ENCODE assay signal across 9 mouse cellular contexts in the genomic region with DNA sequence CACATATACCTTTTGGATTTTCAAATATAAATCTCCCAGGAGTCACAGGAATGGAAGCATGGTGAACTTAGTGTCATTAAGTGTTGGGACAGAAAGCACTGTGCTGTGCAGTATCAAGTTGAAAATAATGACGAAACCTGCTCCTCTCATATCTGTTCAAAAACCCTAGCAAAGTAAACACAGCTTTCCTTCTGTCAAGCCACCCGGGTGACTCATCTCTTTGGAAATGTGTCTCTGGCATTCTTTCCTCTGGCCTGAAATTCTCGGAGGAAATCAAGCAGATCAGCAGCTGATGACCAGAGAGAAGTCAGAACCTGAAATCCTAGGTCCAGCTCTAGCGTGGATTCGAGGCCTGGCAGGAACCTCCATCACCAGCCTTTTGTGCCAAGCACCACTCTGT.
DNase-seq lines count a peak whose midpoint lies in the region; ATAC-seq lines count a peak whose summit lies in the region.
"Had no signal": no experiment of that assay in that cellular context is flagged by ENCODE, and none has a peak within 500 bp of the region (broad histone marks: within the 10 kb centered on the region; RNA-seq: fewer than 3 reads in every experiment).

No protein-coding gene starts in this region.

- H3K27me3 ChIP-seq in heart, embryonic 11.5 days (ENCODE audit: control insufficient read depth, insufficient read depth, low read length): no peaks in the 10 kb centered on the region
- H3K27me3 ChIP-seq in liver, embryonic 15.5 days: no peaks in the 10 kb centered on the region
- H3K27me3 ChIP-seq: embryonic facial prominence, embryonic 12.5 days had no signal

- intact Hi-C loops in left cerebral cortex, postnatal 4 days (cut with DNase I): no loop called here

- no peaks in the 10 kb centered on the region for H3K36me3 ChIP-seq in heart, embryonic 11.5 days (ENCODE audit: control insufficient read depth, insufficient read depth, low read length)
- H3K36me3 ChIP-seq in liver, embryonic 15.5 days (replicated peaks): no peaks in the 10 kb centered on the region
- H3K36me3 ChIP-seq: embryonic facial prominence, embryonic 12.5 days had no signal

- no peak overlapping the region for H3K9ac ChIP-seq in heart, embryonic 11.5 days (ENCODE audit: low read depth, low read length)
- H3K9ac ChIP-seq in liver, embryonic 15.5 days: no peak overlapping the region
- H3K9ac ChIP-seq: embryonic facial prominence, embryonic 12.5 days had no signal

- peaks cover 11% of the 10 kb centered on the region; the same call in 1 of the 2 replicates for H3K4me1 ChIP-seq in heart, embryonic 11.5 days (ENCODE audit: control insufficient read depth, insufficient read depth, low read length)
- peaks cover 31% of the 10 kb centered on the region for H3K4me1 ChIP-seq in liver, embryonic 15.5 days (replicated peaks)
- H3K4me1 ChIP-seq: embryonic facial prominence, embryonic 12.5 days had no signal

- no peak overlapping the region for H3K4me3 ChIP-seq in heart, embryonic 11.5 days (ENCODE audit: low read depth, low read length)
- H3K4me3 ChIP-seq in liver, embryonic 15.5 days (replicated peaks): no peak overlapping the region
- H3K4me3 ChIP-seq: embryonic facial prominence, embryonic 12.5 days had no signal

- H3K27ac ChIP-seq in heart, embryonic 11.5 days (ENCODE audit: low read depth, low read length): no peak overlapping the region
- peak overlapping the region; percentile 65; the same call in 1 of the 2 replicates for H3K27ac ChIP-seq in liver, embryonic 15.5 days (replicated peaks)
- H3K27ac ChIP-seq: embryonic facial prominence, embryonic 12.5 days had no signal

- ATAC-seq in heart, embryonic 11.5 days (replicated peaks; ENCODE audit: insufficient number of reproducible peaks, low FRiP score, low TSS enrichment): 0 out of 2 replicates have a peak, but pooled peaks have one; percentile 46
- ATAC-seq in liver, embryonic 15.5 days (ENCODE audit: insufficient read depth): no peak
- no peak for ATAC-seq in megakaryocyte, adult 5-6 weeks (ENCODE audit: poor library complexity, severe bottlenecking)

- WGBS in heart, embryonic 11.5 days (ENCODE audit: insufficient replicate concordance): 25% methylated on average over 5 of the region's 5 CpGs
- WGBS in liver, embryonic 15.5 days (ENCODE audit: insufficient replicate concordance): 30% methylated on average over 5 of the region's 5 CpGs

- no peaks in the 10 kb centered on the region for H3K9me3 ChIP-seq in heart, embryonic 11.5 days (replicated peaks; ENCODE audit: control insufficient read depth, low read length)
- no peaks in the 10 kb centered on the region for H3K9me3 ChIP-seq in liver, embryonic 15.5 days (replicated peaks)
- H3K9me3 ChIP-seq: embryonic facial prominence, embryonic 12.5 days had no signal

- H3K4me2 ChIP-seq in heart, embryonic 11.5 days: no peak overlapping the region
- H3K4me2 ChIP-seq in liver, embryonic 15.5 days: no peak overlapping the region
- H3K4me2 ChIP-seq: embryonic facial prominence, embryonic 12.5 days had no signal

- DNase-seq in embryo, embryonic 10 days (ENCODE audit: low spot score): peak; percentile 18
- DNase-seq in embryo, embryonic 10.5 days (ENCODE audit: low spot score): no peak
- peak; percentile 90 for DNase-seq in Muller cell, postnatal 12 days (ENCODE audit: inconsistent ontology term)
- DNase-seq in urinary bladder, postnatal 25 days (ENCODE audit: low spot score): peak; percentile 23
- DNase-seq in left cerebral cortex, postnatal 4 days: no peak

Comparison
In these comparisons a context has a peak if more than half of its experiments do, and no peak if none do; other contexts are left out.
1. DNase-seq: peak in embryo, embryonic 10 days (single experiment), Muller cell, postnatal 12 days (single experiment) and urinary bladder, postnatal 25 days (single experiment); none in embryo, embryonic 10.5 days (single experiment) and left cerebral cortex, postnatal 4 days (single experiment).